Mouse (Mus musculus) olfactory bulb, adult 2 months (tissue): ENCODE results near the gene Sh3rf1.

Experiments
- CTCF ChIP-seq: fragments of 200-500 bp; IDR thresholded peaks from 2 replicates; pipeline ENCODE4 v1.5.1; 2012; ENCODE audit warnings: low read depth, mild to moderate bottlenecking, low read length, moderate library complexity; ENCODE audit not compliant: insufficient read depth
- POLR2A ChIP-seq: fragments of 200-500 bp; IDR thresholded peaks from 2 replicates; pipeline ENCODE4 v1.6.1; 2012; ENCODE audit warnings: mild to moderate bottlenecking, low read depth, low read length, moderate library complexity; ENCODE audit not compliant: insufficient read depth

- no peak for TF ChIP-seq CTCF
- TF ChIP-seq POLR2A = no peak
Observed at GRCm38 (mm10) chr8:61275463-61276356, 52.0 kb downstream of the Sh3rf1 start.
